Mouse (Mus musculus) testis, adult 2 months (tissue): ENCODE measurements around the gene Spata18.

ENCODE experiments used
- CTCF ChIP-seq: fragments of 200-500 bp; IDR thresholded peaks from 2 replicates; pipeline ENCODE4 v1.5.1; 2012; ENCODE audit warnings: low read depth, mild to moderate bottlenecking, inconsistent platforms, low read length, moderate library complexity; ENCODE audit not compliant: control insufficient read depth, insufficient read depth, insufficient replicate concordance
- POLR2A ChIP-seq: fragments of 200-500 bp; IDR thresholded peaks from 2 replicates; pipeline ENCODE4 v1.6.1; 2012; ENCODE audit warnings: low read depth, mild to moderate bottlenecking, inconsistent platforms, low read length, moderate library complexity; ENCODE audit not compliant: control insufficient read depth

- no peak for TF ChIP-seq CTCF
- TF ChIP-seq POLR2A, result no peak
Measured at GRCm38 (mm10) chr5:73725981-73726380, 74.8 kb downstream of the Spata18 start.
